Mouse (Mus musculus): ENCODE measurements around the gene Card6.

Card6 gene

DNA sequence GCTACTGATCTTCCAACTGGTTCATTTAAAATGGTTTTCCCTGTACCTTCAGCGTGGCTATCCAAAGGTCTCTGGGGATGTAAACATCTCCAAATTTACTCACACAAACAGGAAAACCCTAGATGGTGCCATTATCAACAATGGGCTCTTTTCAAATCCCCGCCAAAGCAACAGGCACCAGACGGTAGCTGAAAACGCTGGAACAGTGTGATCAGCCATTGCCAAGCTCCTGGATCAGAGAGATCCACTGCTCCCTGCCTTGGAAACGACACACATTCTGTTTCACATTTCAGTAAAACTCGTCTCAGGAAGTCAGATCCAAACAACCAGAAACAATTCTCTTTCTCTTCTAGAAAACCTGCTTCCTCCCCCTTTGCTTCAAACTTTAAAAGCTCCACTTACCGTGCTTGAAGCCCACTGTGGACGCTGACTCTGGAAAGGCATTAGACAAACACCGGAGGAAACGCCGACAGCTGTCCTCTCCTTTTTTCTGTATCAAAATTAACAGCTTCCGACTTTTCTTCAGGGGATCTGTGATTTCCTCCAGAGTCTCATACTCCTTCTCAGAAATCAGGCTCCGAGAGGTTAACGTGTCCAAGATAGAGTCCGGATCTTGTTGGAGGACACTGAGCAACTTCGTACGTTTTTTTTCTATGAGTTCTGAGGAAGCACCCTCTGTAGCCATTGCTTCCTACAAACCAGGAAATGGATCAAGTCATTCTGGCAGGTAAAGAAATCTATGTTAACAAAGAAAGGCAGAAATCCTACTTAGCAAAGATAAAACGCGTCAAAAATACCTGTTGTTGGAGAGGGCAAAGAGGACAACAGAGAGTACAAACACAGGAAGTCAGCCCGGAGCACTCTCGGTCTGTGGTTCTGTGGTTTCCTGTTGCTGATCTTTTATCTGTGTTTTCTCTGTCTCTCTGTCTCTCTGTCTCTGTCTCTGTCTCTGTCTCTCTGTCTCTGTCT lies at the start of gene Card6:
TSS of gene Card6 (minus strand) at position 854 of the 969 bp plus-strand sequence.
- DNase-seq (ENCODE audit: low spot score in 2 of 2): no peak

DNA sequence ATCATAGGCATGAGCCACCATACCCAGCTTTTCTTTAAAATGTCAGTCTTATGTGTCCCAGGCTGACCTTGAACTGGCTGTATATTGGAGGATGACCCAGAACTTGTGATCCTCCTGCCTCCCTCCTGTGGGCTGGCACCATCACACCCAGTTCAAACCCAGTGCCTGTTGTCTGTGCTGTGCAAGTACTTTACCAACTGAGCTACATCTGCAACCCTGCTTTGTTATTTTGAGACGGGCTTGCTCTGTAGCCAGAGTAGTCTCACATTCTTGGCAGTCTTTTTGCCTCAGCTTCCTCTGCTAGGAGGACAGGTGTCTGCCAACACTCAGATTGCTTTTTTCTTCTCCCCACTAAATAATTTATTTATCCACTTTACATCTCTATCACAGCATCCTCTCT lies 49.0 kb upstream of the Card6 start:
- DNase-seq (ENCODE audit: low spot score in 2 of 2): no peak

GRCm38 (mm10) chr15:5156355-5156754 lies 48.0 kb upstream of the Card6 start:
- no peak for DNase-seq (ENCODE audit: low spot score in 2 of 2)

DNA sequence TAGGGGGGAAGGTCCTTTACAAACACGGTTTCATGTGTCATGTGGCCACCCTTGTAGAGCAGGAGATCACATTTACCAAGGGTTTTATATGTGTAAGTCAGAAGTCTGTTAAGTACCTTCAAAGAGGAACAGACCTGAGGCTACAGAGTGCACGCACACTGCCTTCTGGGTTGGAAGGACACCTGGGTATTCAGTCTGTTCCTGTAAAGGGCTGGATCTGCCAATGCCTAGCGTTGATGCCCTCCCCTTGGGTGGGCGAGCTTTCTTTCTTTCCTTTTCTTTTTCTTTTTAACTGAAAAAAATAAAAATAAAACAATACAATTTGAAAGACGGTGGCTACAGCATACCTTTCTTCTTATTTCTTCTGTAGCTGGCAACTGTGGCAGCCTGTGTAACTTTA lies 46.8 kb upstream of the Card6 start:
- no peak for DNase-seq (ENCODE audit: low spot score in 2 of 2)

GRCm38 (mm10) chr15:5154621-5155020 lies 46.3 kb upstream of the Card6 start:
- DNase-seq (ENCODE audit: low spot score in 2 of 2): no peak

GRCm38 (mm10) chr15:5152171-5152570 lies 43.8 kb upstream of the Card6 start:
- DNase-seq (ENCODE audit: low spot score in 2 of 2): no peak

DNA sequence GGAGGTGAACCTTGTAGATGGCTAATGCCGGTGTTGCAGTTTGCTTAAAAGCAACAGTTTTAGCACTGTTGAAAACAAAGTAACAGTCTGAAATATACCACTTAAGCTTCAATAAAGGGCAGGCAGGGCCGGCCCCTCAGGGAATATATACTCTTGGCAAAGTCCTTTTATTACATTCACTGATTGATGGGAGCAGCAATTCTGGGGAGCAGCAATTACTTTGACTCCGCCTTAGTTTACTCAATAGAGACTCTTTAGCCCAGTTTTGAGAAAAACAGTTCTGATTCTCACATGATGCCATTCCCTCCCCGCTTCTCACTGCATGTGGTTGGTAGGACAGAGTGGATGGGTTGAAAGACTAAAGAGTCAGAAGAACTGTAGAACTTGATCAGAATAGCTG lies 40.8 kb upstream of the Card6 start:
- DNase-seq (ENCODE audit: low spot score in 2 of 2): no peak

GRCm38 (mm10) chr15:5145196-5145945 lies 37.0 kb upstream of the Card6 start:
- DNase-seq (ENCODE audit: low spot score in 2 of 2): no peak

DNA sequence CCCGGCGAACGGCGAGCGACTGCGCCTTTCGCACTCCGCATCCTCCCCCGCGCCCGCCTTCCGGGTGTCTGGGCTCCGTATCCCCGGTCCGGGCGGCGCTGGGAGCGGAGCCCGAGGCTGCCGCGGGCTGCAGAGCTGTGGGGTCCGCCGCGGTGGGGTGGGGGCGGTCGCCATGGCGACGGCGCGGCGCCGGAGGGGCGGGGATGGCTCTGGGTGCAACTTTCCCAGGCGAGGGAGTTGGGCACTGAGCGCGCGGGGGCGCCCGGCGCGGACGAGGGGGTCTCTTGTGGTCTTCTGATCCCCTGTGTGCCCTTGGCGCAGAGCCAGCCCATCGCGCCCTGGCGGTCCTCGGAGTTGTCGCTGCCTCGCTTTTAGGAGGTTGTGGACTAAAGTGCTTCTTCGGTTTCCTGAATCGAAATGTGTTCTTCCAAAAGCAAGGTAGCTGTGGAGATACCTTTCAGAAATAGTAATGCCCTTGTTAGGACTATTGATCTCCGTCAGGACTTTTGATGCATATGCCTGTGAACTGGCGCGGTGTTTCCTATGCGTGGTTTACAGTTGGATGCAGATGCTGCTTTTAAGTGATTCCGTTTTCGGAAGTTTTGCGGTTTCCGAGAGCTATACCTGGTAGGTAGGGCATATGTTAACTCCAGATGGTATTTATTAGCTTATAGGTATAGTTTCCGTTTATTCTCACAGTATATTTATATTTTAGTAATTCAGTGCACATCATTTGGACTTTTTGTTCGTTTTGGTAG lies 35.9 kb upstream of the Card6 start:
- DNase-seq (ENCODE audit: low spot score in 2 of 2): peak in 1 of 2 experiments; percentile 67

DNA sequence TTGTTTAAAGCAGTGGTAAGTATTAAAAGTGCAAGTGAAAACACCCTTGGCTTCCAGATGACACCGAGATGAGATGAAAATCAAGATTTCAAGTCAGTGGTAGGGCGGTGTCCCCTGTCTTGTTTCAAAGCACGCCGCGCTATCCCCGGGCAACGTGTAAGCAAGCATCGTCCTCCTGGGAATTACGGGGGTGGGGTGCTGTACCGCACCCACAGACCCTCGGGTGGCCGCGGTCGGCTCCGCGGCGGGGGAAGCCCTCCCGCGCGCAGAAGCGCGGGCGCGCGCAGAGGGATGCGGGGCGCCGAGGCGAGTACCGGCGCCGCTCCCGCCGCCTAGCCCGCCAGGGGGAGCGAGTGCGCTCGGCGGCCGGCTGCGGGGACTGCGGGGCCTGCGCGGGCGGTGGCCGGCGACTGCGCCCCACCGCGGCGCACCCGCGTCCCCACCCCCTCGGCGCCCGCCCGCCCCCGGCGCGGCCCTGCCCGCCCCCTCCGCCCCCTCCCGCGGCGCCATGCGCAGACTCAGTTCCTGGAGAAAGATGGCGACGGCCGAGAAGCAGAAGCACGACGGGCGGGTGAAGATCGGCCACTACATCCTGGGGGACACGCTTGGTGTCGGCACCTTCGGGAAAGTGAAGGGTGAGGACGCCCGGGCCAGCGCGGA lies 35.2 kb upstream of the Card6 start, which contains the start of gene Prkaa1:
TSS of gene Prkaa1 (plus strand) at position 501 of the 660 bp plus-strand sequence.
- peak; percentile 55 to 64 for DNase-seq (ENCODE audit: low spot score in 2 of 2)

DNA sequence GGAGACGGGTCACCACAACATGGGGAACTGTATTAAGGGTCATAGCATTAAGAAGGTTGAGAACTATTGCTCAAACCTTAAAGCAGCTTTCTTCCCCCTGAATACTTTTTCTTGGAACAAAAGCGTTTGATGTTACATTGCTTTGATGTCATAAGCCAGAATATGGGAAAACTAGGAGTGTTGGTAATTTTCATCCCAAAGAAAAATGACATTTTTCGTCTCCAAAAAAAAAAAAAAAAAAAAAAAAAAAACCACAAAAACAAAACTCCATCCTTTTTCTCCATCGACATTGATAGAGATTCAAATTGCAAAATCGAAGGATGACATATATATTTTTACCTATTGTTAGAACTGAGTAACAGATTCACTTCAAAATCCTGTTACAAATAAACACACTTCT lies 34.4 kb upstream of the Card6 start:
- no peak for DNase-seq (ENCODE audit: low spot score in 2 of 2)

- DNase-seq (ENCODE audit: low spot score in 2 of 2): no peak
These were observed 33.7 kb upstream of the Card6 start for GRCm38 (mm10) chr15:5142047-5142446.

DNA sequence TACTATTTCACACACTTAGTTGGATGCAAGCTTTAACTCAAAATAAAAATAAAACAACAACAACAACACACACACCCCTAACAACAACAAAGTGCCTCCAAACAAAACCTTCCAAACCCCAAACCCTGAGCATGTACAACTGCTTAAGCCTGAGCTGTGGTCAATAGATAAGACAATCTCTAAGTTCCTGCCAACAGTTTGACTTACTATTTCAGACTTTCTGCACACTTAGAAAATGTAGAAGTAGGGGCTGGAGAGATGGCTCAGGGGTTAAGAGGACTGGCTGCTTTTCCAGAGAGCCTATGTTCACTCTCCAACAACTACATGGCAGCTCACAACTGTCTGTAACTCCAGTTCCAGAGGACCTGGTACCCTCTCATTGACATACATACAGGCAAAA lies 32.0 kb upstream of the Card6 start:
- no peak for DNase-seq (ENCODE audit: low spot score in 2 of 2)

DNA sequence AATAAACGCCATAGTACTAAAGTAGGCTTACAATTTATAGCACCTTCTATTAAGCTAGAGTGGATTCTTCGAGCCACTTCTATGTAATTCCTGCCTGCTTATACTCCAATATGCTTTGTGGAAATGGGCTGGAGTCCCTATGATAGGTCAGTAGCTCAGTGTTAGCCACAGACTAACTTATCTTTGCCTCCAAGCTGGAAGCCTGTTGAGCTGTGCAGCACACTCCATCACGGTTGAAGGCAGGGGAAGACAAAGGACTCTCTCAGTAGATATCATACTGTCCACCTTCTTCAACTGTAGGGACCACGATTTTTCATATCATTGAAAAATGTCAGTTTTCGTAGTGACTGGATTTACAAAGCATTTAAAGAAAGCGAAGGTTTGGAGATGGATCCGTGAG lies 31.5 kb upstream of the Card6 start:
- no peak for DNase-seq (ENCODE audit: low spot score in 2 of 2)

DNA sequence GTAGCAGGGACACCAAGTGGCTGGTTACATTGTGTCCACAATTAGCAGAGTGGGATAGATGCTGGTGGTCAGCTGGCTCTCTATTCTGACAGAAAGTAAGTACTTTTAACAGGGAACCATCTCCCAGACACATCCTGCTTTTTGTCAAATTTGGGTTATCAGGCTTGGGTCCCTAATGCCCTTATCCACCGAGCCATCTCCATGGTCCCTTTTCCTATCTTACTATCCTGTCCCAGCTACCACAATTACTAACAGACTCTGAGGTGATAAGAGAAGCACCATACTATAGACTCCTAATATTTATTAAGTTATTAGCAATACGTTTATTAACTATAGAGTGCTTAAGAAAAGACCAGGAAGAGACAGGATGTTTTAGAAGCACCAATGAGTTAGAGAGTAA lies 31.0 kb upstream of the Card6 start:
- no peak for DNase-seq (ENCODE audit: low spot score in 2 of 2)

DNA sequence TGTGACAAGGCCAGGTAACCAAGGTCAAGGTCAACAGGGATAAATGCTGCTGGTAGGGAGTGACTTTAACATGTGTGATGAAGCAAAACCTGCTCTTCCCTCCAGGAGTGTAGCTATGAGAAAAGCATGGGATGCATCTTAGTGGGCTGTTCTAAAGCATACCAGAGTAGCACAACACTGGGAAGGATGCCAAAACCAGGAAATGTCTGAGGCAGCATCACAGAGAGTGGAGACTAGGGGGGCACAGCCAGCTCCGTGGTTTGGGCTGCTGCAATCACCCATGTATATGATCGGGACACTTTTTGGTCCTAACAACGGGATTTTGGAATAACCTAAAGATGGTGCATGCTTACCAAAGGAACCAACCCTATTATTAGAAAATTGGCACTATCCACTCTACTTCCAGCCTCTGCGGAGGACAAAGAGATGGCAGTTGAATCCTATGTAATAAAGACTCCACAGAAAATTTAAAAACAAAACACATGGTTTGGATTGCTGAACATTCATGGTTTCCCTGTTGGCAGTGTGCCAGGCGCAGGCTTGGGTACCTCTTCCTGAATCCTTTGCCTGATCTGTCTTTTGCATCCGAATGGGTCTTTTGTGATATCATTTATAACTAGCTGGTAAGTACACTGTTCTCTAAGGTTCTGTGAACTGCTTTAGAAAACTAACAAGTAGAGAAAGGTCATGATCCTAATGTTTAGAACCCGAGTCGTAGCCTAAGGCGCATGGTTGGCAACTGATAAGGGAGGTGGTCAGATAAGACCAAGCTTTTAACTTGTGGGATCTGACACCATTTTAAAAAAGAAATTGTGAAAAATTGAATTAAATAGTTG lies 29.9 kb upstream of the Card6 start:
- DNase-seq (ENCODE audit: low spot score in 2 of 2): no peak

DNA sequence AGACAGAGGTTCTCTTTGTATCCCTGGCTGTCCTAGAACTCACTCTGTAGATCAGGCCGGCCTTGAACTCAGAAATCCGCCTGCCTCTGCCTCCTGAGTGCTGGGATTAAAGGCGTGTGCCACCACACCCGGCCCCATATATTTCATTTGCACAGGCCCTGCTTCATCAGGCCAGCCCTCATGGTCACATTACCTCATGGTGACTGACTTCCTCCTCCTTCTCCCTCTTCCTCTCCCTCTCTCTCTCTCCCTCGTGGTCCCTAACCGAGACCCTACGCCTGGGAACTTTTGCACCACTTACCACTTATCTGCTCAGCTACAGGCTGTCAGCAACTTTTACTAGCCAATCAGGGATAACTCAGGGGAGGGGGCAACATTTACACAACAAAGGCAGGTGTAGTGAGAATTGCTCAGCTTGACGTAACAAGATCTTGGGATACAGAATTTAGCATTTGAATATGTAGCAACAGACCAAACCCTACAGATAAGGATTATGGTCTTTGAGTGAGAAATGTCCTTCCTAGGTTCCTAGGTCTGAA lies 26.7 kb upstream of the Card6 start:
- no peak for DNase-seq (ENCODE audit: low spot score in 2 of 2)

GRCm38 (mm10) chr15:5134179-5134578 lies 25.8 kb upstream of the Card6 start:
- DNase-seq (ENCODE audit: low spot score in 2 of 2): no peak

DNA sequence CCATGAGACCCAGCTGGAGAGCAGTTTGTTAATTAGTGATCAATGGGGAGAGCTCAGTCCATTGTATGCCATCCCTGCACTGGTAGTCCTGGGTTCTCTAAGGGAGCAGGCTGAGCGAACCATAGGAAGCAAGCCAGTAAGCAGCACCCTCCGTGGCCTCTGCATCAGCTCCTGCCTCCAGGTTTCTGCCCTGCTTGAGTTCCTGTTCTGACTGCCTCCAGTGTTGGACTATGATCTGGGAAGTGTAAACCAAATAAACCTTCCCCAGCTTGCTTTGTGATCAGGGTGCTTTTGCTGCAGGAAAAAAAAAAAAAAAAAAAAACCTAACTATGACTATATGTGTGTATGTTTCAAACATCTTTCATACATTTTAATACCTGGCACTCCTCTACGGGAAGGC lies 25.0 kb upstream of the Card6 start:
- DNase-seq (ENCODE audit: low spot score in 2 of 2): no peak

Measured in frontal cortex, postnatal 36 days (tissue).